Mouse (Mus musculus): ENCODE data around the gene I0C0044D17Rik. TPM values are rescaled to one million over a fixed set of nuclear protein-coding genes. Genes with fewer than 3 reads are reported as not detected.

I0C0044D17Rik gene
- polyA plus RNA-seq, 1 experiment from 2014 or later = not detected

- Histone ChIP-seq H3K4me2 (replicated peaks; ENCODE audit: low read depth, low read length) (no peak overlapping the region), H3K36me3 (ENCODE audit: control insufficient read depth, insufficient read depth, low read length) (no peaks in the 10 kb centered on the region; the same call in 1 of the 2 replicates), H3K9me3 (ENCODE audit: control insufficient read depth, low read length) (no peaks in the 10 kb centered on the region), H3K4me3 (ENCODE audit: low read length) (no peak overlapping the region), H3K4me1 (ENCODE audit: control insufficient read depth, insufficient read depth, low read length) (peaks cover 13% of the 10 kb centered on the region; the same call in 1 of the 2 replicates), H3K27ac (ENCODE audit: low read depth, low read length) (no peak overlapping the region), H3K27me3 (ENCODE audit: control insufficient read depth, insufficient read depth, low read length) (no peaks in the 10 kb centered on the region), H3K9ac (ENCODE audit: low read depth, low read length) (no peak overlapping the region)
- 88% methylated on average over 10 of the region's 10 CpGs for WGBS
- ATAC-seq (ENCODE audit: low FRiP score, low TSS enrichment) = no peak
Observed at GRCm38 (mm10) chr4:98776721-98777427, 46.8 kb downstream of the I0C0044D17Rik start.

GRCm38 (mm10) chr4:98773785-98774184 is 49.9 kb downstream of the I0C0044D17Rik start:
- WGBS = 92% methylated on average over 5 of the region's 5 CpGs
- Histone ChIP-seq H3K36me3 (ENCODE audit: control insufficient read depth, insufficient read depth, low read length) (no peaks in the 10 kb centered on the region; the same call in 1 of the 2 replicates), H3K9me3 (ENCODE audit: control insufficient read depth, low read length) (no peaks in the 10 kb centered on the region), H3K9ac (ENCODE audit: low read depth, low read length) (no peak overlapping the region), H3K4me1 (ENCODE audit: control insufficient read depth, insufficient read depth, low read length) (peaks cover 8% of the 10 kb centered on the region; the same call in 1 of the 2 replicates), H3K27me3 (ENCODE audit: control insufficient read depth, insufficient read depth, low read length) (no peaks in the 10 kb centered on the region), H3K4me3 (ENCODE audit: low read length) (no peak overlapping the region), H3K4me2 (replicated peaks; ENCODE audit: low read depth, low read length) (no peak overlapping the region), H3K27ac (ENCODE audit: low read depth, low read length) (no peak overlapping the region)
- no peak for ATAC-seq (ENCODE audit: low FRiP score, low TSS enrichment)

Other genes with a start within 250 kb of the I0C0044D17Rik start
- gene L1td1, start 97.1 kb downstream of the I0C0044D17Rik start, polyA plus RNA-seq (2014; fragmentation: Nextera tagmentation; extraction: Ambion mirVana) = 0.64 and 0.79 TPM in 2 replicates
- 2.7 and 3.5 TPM in 2 replicates for gene Kank4, start 6.3 kb downstream of the I0C0044D17Rik start, polyA plus RNA-seq (2014; fragmentation: Nextera tagmentation; extraction: Ambion mirVana)
- gene Usp1, start 100.0 kb upstream of the I0C0044D17Rik start, polyA plus RNA-seq (2014; fragmentation: Nextera tagmentation; extraction: Ambion mirVana) = 109 and 141 TPM in 2 replicates
- gene Angptl3, start 207.1 kb upstream of the I0C0044D17Rik start, polyA plus RNA-seq (2014; fragmentation: Nextera tagmentation; extraction: Ambion mirVana) = 1.7 and 1.8 TPM in 2 replicates

Data from kidney, embryonic 14.5 days (tissue).